Mouse (Mus musculus) embryonic facial prominence, embryonic 13.5 days (tissue): ENCODE data around the gene Klk11. TPM values are rescaled to one million over a fixed set of nuclear protein-coding genes. Genes with fewer than 3 reads are reported as not detected.

Source experiments
- ATAC-seq: fragments of 200-750 bp; cut with Nextera tagmentation; 2 replicates; pipeline ENCODE4 v1.8.0; 2017; ENCODE audit warnings: low read depth; ENCODE audit not compliant: insufficient number of reproducible peaks, insufficient read depth, low FRiP score, low TSS enrichment
- H3K27ac ChIP-seq: fragments of 300-500 bp; sonication (generic); 2 replicates; pipeline ENCODE4 v1.5.1; 2015; ENCODE audit warnings: moderate library complexity, mild to moderate bottlenecking, inconsistent platforms
- H3K27me3 ChIP-seq: fragments of 300-500 bp; sonication (generic); 2 replicates; pipeline ENCODE4 v1.6.1; 2015; ENCODE audit warnings: mild to moderate bottlenecking, inconsistent platforms
- H3K36me3 ChIP-seq: fragments of 300-500 bp; sonication (generic); 2 replicates; pipeline ENCODE4 v1.6.1; 2015; ENCODE audit warnings: mild to moderate bottlenecking, inconsistent platforms
- H3K4me1 ChIP-seq: fragments of 300-500 bp; sonication (generic); 2 replicates; pipeline ENCODE4 v1.6.1; 2015; ENCODE audit warnings: inconsistent platforms
- H3K4me2 ChIP-seq: fragments of 300-500 bp; sonication (generic); 2 replicates; pipeline ENCODE4 v1.6.1; 2015; ENCODE audit warnings: moderate library complexity, mild to moderate bottlenecking, inconsistent platforms
- H3K4me3 ChIP-seq: fragments of 300-500 bp; sonication (generic); 2 replicates; pipeline ENCODE4 v1.5.1; 2015; ENCODE audit warnings: mild to moderate bottlenecking, inconsistent platforms
- H3K9ac ChIP-seq: fragments of 300-500 bp; sonication (generic); 2 replicates; pipeline ENCODE4 v1.6.1; 2015; ENCODE audit warnings: mild to moderate bottlenecking, inconsistent platforms
- H3K9me3 ChIP-seq: fragments of 300-500 bp; sonication (generic); 2 replicates; pipeline ENCODE4 v1.6.1; 2016; ENCODE audit warnings: inconsistent platforms
- WGBS: fragments of 180-500 bp; shearing (Covaris S2); methylation state at CpG from one replicate; pipeline ENCODE4 v1.1.7; 2015; ENCODE audit warnings: mixed read lengths; 5-methylcytosine and 5-hydroxymethylcytosine counted together
- polyA plus RNA-seq: library from polyadenylated mRNA; unstranded; fragments of >200 nt; fragmentation: Nextera tagmentation; extraction: Ambion mirVana; gene quantifications from 2 replicates; pipeline ENCODE4 v1.2.1, GENCODE M21; 2015

The Klk11 gene
- polyA plus RNA-seq, 1 experiment from 2014 or later = 3.0 TPM

DNA sequence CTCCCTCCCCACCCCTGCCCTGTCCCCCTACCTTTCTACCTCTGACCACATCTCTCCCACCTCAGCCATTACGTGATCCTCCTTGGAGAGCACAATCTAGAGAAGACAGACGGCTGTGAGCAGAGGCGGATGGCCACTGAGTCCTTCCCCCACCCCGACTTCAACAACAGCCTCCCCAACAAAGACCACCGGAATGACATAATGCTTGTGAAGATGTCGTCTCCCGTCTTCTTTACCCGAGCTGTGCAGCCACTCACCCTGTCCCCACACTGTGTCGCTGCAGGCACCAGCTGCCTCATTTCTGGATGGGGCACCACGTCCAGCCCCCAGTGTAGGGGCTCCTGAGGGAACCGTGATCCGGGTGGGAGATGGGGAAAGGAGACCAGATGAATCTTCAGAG lies 3.0 kb downstream of the Klk11 start:
- 86% methylated on average over 12 of the region's 12 CpGs for WGBS

DNA sequence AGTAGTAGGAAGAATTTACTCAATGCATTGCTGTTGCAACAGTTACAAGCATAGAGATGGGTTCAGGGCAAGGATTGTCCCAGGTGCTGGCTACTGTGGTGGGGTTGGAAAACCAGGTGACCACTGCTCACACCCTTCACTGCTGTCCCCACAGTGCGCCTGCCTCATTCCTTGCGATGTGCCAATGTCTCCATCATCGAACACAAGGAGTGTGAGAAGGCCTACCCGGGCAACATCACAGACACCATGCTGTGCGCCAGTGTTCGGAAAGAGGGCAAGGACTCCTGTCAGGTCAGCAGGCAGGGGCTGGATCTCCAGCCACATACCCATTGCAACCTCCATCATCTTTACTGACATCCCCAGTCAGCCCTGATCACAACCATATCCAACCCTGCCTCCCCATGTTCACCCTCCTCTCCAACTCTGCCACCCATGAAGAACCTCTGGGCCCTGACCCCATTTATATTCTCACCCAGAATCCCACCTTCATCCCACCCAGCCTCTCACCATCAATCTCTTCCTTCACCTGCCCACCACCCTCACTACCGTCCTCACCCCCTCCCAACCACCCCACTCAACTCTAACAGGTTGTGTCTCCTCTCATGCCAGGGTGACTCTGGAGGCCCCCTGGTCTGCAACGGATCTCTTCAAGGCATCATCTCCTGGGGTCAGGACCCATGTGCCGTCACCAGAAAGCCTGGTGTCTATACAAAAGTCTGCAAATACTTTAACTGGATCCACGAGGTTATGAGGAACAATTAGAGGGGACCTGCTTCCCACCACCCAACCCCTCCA lies 4.0 kb downstream of the Klk11 start:
- WGBS = 84% methylated on average over 10 of the region's 10 CpGs
- Histone ChIP-seq H3K4me1 (peaks cover 15% of the 10 kb centered on the region), H3K9ac (no peak overlapping the region), H3K27ac (no peak overlapping the region), H3K36me3 (no peaks in the 10 kb centered on the region), H3K4me3 (no peak overlapping the region), H3K9me3 (no peaks in the 10 kb centered on the region), H3K27me3 (peaks cover 8% of the 10 kb centered on the region), H3K4me2 (no peak overlapping the region)
- no peak for ATAC-seq

More for the DNA sequence above, 3.0 kb downstream of the Klk11 start:
- peaks cover 9% of the 10 kb centered on the region; the same call in 1 of the 2 replicates for H3K4me1 ChIP-seq
- H3K9me3 ChIP-seq = no peaks in the 10 kb centered on the region
- H3K27me3 ChIP-seq = no peaks in the 10 kb centered on the region
- no peak for ATAC-seq
- no peak overlapping the region for H3K27ac ChIP-seq
- H3K9ac ChIP-seq = no peak overlapping the region
- H3K4me2 ChIP-seq = no peak overlapping the region
- H3K4me3 ChIP-seq = no peak overlapping the region
- H3K36me3 ChIP-seq = no peaks in the 10 kb centered on the region

DNA sequence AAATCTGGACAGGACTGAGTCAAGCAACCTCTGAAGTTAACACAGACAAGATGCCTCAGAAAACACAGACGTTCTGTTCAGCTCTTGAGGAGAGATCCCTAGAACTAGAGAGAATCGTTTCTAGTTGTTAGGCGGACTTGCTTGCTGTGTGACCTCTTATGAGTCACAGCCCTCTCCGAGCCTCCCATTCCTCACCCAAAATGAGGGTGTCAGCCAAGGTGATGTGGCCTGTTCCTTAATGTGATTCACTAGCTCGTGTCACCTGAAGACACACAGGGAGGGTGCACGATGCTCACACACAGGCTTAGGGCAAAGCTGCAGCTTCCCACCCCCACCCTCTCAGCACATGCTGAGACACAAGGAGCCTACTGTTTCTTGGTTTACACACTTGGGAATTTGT lies 5.8 kb downstream of the Klk11 start:
- 44% methylated on average over 6 of the region's 6 CpGs for WGBS
- ATAC-seq = no peak
- no peak overlapping the region for H3K4me3 ChIP-seq
- H3K9me3 ChIP-seq = no peaks in the 10 kb centered on the region
- no peak overlapping the region for H3K27ac ChIP-seq
- H3K4me2 ChIP-seq = no peak overlapping the region
- H3K9ac ChIP-seq = no peak overlapping the region
- H3K27me3 ChIP-seq = peaks cover 12% of the 10 kb centered on the region
- H3K36me3 ChIP-seq = no peaks in the 10 kb centered on the region
- peaks cover 15% of the 10 kb centered on the region for H3K4me1 ChIP-seq

DNA sequence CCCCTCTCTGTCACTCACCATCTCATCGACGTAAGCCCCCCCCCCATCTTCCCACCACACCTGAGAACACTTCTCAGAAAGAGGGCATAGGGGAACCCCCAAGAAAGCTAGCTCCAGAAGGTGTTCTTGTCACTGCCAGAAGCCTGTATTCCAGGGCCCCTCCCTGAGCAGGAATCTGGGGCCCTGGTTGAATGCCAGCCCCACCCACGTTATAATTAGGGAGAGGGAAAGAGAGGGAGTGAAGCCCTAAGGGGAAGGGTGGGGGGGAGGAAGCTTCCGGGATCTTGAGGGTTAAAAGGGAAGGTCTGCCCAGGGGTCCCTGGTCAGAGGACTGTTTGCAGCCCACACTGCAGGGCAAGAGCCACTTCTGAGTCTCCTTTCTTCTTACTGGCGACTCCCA lies 6.3 kb downstream of the Klk11 start, which contains the start of gene Klk10:
Gene Klk10 (plus strand): TSS at position 290 of the 400 bp plus-strand sequence.
- H3K4me1 ChIP-seq = peaks cover 15% of the 10 kb centered on the region
- no peak for ATAC-seq
- no peak within 1 kb of the TSS for H3K9ac ChIP-seq
- H3K4me2 ChIP-seq = no peak within 1 kb of the TSS
- no peaks in the 10 kb centered on the region for H3K9me3 ChIP-seq
- no peak within 1 kb of the TSS for H3K27ac ChIP-seq
- peaks cover 12% of the 10 kb centered on the region for H3K27me3 ChIP-seq
- no peak within 1 kb of the TSS for H3K4me3 ChIP-seq
- WGBS = 36% methylated on average over 5 of the region's 5 CpGs
- H3K36me3 ChIP-seq = no peaks in the 10 kb centered on the region

DNA sequence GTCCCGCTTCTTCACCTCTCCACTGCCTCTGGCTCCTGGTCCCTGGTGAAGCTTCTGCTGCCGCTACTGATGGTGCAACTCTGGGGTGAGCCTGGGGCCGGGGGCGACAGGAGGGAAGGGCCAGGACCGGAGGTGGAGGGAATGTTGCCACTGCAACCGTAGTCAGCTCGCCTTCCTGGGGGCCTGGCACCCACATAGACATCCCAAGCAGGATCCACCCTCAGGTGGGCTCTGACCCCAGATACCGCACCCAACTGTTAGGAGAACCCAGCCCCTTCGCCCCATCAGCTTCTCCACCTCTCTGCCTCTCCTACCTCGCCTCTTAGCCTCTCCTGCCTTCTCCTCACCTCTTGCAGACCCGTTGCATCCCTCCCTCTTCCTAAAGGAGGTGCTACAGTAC lies 7.1 kb downstream of the Klk11 start:
- 85% methylated on average over 11 of the region's 11 CpGs for WGBS

DNA sequence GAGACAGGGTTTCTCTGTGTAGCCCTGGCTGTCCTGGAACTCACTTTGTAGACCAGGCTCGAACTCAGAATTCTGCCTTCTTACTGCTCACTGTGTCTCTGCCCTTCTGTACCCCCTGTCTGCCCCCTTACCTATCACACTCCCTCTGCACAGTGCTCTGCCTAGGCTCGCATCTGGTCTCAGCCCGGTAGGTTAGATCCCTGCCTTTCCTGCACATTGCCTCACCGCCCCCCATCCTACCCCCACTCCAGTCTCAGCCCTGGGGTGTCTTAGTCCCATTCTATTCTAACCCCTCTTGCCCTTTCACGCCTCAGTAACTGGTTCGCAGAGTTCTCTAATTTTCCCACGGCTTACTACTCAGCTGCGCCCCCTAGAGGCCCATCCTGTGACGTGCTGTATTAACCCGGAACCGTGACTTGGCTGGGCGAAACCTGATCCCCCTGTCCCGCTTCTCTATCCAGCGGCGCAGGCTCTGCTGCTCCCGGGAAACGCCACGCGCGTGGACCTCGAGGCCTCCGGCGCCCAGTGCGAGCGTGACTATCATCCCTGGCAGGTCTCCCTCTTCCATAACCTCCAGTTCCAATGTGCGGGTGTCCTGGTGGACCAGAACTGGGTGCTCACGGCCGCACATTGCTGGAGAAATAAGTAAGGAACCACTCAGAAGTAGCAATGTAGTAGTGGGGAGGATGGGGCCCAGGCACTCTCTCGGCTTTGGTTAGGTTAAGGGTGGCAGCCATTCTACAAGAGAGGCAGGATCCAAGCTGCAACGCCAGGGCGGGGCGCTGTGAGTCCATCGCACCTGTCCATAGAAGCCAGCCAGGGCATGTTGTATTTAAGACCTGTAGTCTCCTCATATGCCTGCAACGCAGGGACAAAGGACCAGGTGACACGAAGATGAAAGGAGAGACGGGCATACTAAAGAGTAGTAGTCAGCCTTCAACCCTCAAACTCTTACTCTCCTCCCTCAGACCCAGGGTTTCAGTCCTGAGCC lies 8.2 kb downstream of the Klk11 start:
- peak overlapping the region; percentile 57; the same call in 1 of the 2 replicates for H3K9ac ChIP-seq
- H3K4me2 ChIP-seq = peak overlapping the region; percentile 65
- peak overlapping the region; percentile 33 for H3K4me3 ChIP-seq
- no peak overlapping the region for H3K27ac ChIP-seq
- H3K4me1 ChIP-seq = peaks cover 15% of the 10 kb centered on the region
- H3K27me3 ChIP-seq = peaks cover 12% of the 10 kb centered on the region
- 8% methylated on average over 36 of the region's 36 CpGs for WGBS
- no peaks in the 10 kb centered on the region for H3K36me3 ChIP-seq
- H3K9me3 ChIP-seq = no peaks in the 10 kb centered on the region
- 0 out of 2 replicates have a peak, but pooled peaks have one; percentile 49 for ATAC-seq

More for the DNA sequence above, 7.1 kb downstream of the Klk11 start:
- Histone ChIP-seq H3K9me3 (no peaks in the 10 kb centered on the region), H3K9ac (no peak overlapping the region), H3K27me3 (peaks cover 12% of the 10 kb centered on the region), H3K4me3 (no peak overlapping the region), H3K4me1 (peaks cover 15% of the 10 kb centered on the region), H3K36me3 (no peaks in the 10 kb centered on the region), H3K27ac (no peak overlapping the region), H3K4me2 (no peak overlapping the region)
- no peak for ATAC-seq

DNA sequence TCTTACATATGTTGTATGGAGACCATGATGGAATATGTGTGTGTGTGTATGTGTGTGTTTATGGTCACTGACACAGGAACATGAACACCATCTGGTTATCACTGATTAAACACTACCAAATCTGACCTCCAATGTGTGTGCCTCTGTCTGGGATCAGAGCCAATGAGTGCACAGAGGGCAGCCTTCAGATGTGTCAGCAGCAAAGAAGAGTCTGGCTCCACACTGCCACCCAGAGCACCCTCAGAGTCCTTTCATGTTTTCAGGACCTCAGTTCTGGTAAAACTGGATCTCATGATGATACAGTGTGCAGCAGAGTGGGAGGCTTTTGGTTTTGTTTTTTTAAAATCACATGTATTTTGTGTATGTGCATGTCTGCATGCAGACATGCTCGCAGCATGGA lies 10.9 kb downstream of the Klk11 start:
- Histone ChIP-seq H3K9ac (no peak overlapping the region), H3K9me3 (no peaks in the 10 kb centered on the region), H3K4me1 (peaks cover 15% of the 10 kb centered on the region), H3K36me3 (no peaks in the 10 kb centered on the region), H3K4me3 (no peak overlapping the region), H3K27ac (no peak overlapping the region), H3K4me2 (no peak overlapping the region), H3K27me3 (peaks cover 12% of the 10 kb centered on the region)
- WGBS = 76% methylated on average over 1 of the region's 1 CpGs
- no peak for ATAC-seq

DNA sequence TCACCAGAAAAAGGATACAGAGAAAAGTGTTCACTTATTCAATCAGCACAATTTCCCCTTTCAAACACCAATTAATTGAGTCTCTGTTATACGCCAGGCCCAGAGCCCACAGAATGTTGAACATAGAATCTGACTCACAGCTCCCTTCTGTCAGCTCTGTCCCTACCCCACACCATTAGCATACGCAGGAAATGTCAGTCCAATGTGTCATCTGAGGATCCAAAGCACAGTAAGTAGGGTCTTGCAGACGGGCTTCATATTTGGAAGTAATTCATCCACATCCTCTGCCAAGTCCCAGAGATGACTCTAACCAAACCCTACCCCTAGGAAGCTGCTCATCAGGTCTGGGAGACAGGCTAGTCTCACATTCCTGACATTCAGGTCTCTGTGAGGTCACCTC lies 13.7 kb downstream of the Klk11 start:
- no peak overlapping the region for H3K4me3 ChIP-seq
- H3K9ac ChIP-seq = no peak overlapping the region
- no peak for ATAC-seq
- H3K4me2 ChIP-seq = no peak overlapping the region
- no peaks in the 10 kb centered on the region for H3K4me1 ChIP-seq
- no peaks in the 10 kb centered on the region for H3K36me3 ChIP-seq
- H3K27ac ChIP-seq = no peak overlapping the region
- no peaks in the 10 kb centered on the region for H3K9me3 ChIP-seq
- 69% methylated on average over 3 of the region's 3 CpGs for WGBS
- peaks cover 6% of the 10 kb centered on the region for H3K27me3 ChIP-seq

DNA sequence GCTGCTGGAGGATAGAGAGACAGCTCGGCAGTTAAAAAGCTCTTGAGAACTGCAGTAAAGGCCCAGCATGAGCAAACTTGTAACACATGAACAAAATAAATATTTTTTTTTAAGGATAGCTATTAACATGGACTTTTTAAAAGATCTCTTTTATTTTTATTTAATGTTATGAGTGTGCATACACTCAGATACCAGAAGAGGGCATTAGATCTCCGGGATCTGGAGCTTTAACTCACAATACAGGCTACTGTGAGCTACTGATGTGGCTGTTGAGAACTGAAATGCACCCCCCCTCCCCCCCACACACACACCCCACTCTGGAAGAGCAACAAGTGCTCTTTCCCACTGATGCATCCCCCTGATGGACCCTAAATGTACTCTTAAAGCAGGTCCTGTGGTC lies 14.9 kb downstream of the Klk11 start:
- WGBS = 73% methylated on average over 2 of the region's 2 CpGs
- H3K4me3 ChIP-seq = no peak overlapping the region
- no peaks in the 10 kb centered on the region for H3K9me3 ChIP-seq
- no peak overlapping the region for H3K9ac ChIP-seq
- no peak for ATAC-seq
- H3K4me2 ChIP-seq = no peak overlapping the region
- no peak overlapping the region for H3K27ac ChIP-seq
- no peaks in the 10 kb centered on the region for H3K27me3 ChIP-seq
- H3K4me1 ChIP-seq = no peaks in the 10 kb centered on the region
- H3K36me3 ChIP-seq = no peaks in the 10 kb centered on the region

DNA sequence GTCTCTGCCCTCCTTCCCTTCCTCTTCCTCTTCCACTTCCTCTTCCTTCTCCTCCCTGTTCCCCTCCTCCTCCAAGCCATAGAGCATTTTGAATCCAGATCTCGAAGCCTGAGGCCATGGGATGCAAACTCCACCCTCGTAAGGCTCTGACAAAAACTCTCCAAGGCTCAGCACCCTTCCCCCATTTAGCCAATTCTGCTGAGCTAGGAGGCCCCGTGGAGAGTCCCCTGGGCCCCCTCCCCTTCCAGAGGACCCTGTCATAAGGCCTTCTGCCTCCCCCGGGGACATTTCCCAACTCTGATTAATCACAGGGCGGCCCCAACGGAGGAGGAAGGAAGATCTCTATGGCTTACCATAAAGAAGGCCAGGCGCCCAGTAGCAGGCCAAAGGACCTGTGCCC lies 17.2 kb downstream of the Klk11 start, which contains the start of gene Klk9:
Gene Klk9 (plus strand): TSS at position 301 of the 400 bp plus-strand sequence.
- 68% methylated on average over 7 of the region's 7 CpGs for WGBS
- Histone ChIP-seq H3K4me1 (peaks cover 9% of the 10 kb centered on the region), H3K36me3 (no peaks in the 10 kb centered on the region), H3K27me3 (peaks cover 17% of the 10 kb centered on the region), H3K9ac (no peak within 1 kb of the TSS), H3K9me3 (no peaks in the 10 kb centered on the region), H3K4me3 (no peak within 1 kb of the TSS), H3K4me2 (no peak within 1 kb of the TSS), H3K27ac (no peak within 1 kb of the TSS)
- ATAC-seq = no peak

DNA sequence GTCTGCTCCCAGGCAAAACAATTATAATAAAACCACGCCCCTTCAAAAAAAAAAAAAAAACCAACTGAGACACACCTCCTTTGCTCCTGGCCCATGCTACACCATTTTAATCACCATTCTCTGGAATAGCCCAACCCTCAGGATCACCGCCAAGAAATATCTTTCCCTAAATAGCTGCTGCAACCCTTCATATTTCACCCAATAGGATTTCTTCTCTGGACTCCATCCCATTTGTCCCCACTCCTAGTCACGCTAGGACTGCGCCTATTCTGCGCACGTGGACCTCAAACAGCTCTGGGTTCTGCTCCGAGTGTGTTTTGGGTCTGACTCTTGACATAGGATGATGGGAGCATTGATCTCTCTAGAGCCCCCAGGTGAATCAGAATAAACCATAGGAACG lies 22.0 kb downstream of the Klk11 start:
- Histone ChIP-seq H3K9me3 (no peaks in the 10 kb centered on the region), H3K4me2 (peak overlapping the region; percentile 82), H3K27me3 (peaks cover 33% of the 10 kb centered on the region), H3K9ac (peak overlapping the region; percentile 64), H3K27ac (no peak overlapping the region), H3K4me1 (peaks cover 22% of the 10 kb centered on the region), H3K36me3 (no peaks in the 10 kb centered on the region), H3K4me3 (peak overlapping the region; percentile 52)
- WGBS = 8% methylated on average over 8 of the region's 8 CpGs
- no peak for ATAC-seq
